Mouse (Mus musculus): ENCODE measurements around the gene Senp2. TPM values are rescaled to one million over a fixed set of nuclear protein-coding genes. Genes with fewer than 3 reads are reported as not detected.

The Senp2 gene
- total and polyA plus RNA-seq, 3 experiments = 15.6 to 111 (median 45.1) TPM

DNA sequence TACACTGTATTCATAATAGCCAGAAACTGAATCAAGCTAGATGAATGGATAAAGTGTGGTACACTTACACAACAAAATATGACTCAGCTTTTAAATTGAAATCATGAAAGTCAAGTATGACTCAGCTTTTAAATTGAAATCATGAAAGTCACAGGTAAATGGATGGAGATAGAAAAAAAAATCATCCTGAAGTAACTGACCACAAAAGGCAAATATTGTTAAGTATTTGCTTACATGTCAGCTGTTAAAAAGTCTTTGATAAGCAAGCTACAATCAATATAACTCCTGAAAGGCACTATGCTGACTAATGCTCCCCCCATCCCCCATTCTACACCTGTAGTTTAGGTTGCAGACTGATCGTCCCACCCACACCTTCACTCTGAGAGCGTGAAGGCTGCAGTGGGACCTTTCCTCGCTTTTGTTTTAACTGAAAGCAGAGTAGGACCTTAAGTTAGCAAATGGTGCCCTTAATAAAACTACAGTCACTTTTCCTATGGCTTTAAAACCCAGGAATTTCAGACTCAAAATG, 82.0 kb downstream of the Senp2 start:
- ATAC-seq (ENCODE audit: extremely low read depth, insufficient number of reproducible peaks, low FRiP score, poor library complexity, severe bottlenecking) = no peak
- DNase-seq (ENCODE audit: low spot score) = no peak
- Histone ChIP-seq H3K9me3 (replicated peaks) (no peaks in the 10 kb centered on the region), H3K4me1 (ENCODE audit: insufficient read depth, low read depth, low read length) (no peaks in the 10 kb centered on the region), H3K27me3 (ENCODE audit: insufficient read depth, low read length) (no peaks in the 10 kb centered on the region; the same call in 1 of the 2 replicates), H3K4me3 (ENCODE audit: low read depth, low read length) (no peak overlapping the region), H3K36me3 (replicated peaks) (no peaks in the 10 kb centered on the region)
- TF ChIP-seq GATA2 (IDR thresholded peaks at IDR 0.05; ENCODE audit: borderline replicate concordance, low read depth, low read length) = no peak
- no peak for TF ChIP-seq GATA1 (IDR thresholded peaks at IDR 0.05; ENCODE audit: borderline replicate concordance, low read length)
- no peak for TF ChIP-seq POLR2AphosphoS5 (IDR thresholded peaks at IDR 0.05; ENCODE audit: insufficient replicate concordance, low read depth, low read length)

DNA sequence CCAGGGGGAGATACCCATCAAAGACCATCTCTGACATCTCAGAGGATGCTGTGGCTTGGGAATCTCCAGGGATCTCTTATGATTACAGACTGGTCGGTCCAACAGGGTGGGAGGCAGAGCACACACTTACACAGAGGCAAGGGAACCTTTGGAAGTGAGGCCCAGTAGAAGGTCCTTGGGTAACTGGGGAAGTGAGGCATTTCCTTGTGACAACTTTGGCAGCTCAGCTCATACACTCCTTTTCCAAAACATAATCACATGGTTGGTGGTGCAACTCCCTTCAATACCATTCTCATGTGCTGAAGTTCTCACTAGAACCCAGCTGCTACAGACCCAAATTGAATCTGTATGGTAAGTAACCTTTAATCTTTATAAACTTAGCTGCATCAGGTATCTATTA, 86.5 kb downstream of the Senp2 start:
- Histone ChIP-seq H3K4me1 (ENCODE audit: insufficient read depth, low read depth, low read length) (no peaks in the 10 kb centered on the region), H3K9me3 (replicated peaks) (no peaks in the 10 kb centered on the region), H3K27me3 (ENCODE audit: insufficient read depth, low read length) (no peaks in the 10 kb centered on the region; the same call in none of the 2 replicates), H3K4me3 (ENCODE audit: low read depth, low read length) (no peak overlapping the region), H3K36me3 (replicated peaks) (no peaks in the 10 kb centered on the region)
- TF ChIP-seq GATA1 (IDR thresholded peaks at IDR 0.05; ENCODE audit: borderline replicate concordance, low read length) (no peak), CTCF (IDR thresholded peaks at IDR 0.05; ENCODE audit: low read depth, low read length) (no peak), TAL1 (conservative IDR thresholded peaks at IDR 0.05; ENCODE audit: low read depth, low read length) (no peak), GATA2 (IDR thresholded peaks at IDR 0.05; ENCODE audit: borderline replicate concordance, low read depth, low read length) (no peak), POLR2AphosphoS5 (IDR thresholded peaks at IDR 0.05; ENCODE audit: insufficient replicate concordance, low read depth, low read length) (no peak)
- DNase-seq (ENCODE audit: low spot score) = no peak
- ATAC-seq (ENCODE audit: extremely low read depth, insufficient number of reproducible peaks, low FRiP score, poor library complexity, severe bottlenecking) = no peak

DNA sequence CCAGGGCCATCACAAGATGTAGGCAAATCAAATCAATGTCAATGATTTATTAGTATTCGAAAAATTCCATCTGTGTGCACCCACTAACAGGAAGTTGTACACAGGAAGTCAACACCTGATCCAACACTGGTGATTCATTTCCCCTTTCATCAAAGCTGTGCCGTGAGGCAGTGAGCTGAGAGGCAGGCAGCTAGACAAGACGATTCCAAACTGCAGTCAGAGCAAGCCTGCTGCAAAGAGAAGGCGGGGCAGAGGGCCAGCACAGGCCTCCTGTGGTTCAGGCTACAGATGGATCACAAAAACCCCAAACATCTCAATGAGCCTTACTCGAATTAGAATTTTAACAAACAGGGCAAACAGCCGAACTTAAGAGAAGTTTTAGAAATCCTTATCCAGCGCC, 88.4 kb downstream of the Senp2 start:
- no peaks in the 10 kb centered on the region; the same call in none of the 2 replicates for H3K27me3 ChIP-seq (ENCODE audit: insufficient read depth, low read length)
- ATAC-seq (ENCODE audit: extremely low read depth, insufficient number of reproducible peaks, low FRiP score, poor library complexity, severe bottlenecking) (no peak), DNase-seq (ENCODE audit: low spot score) (no peak)
- H3K4me1 ChIP-seq (ENCODE audit: insufficient read depth, low read depth, low read length) = no peaks in the 10 kb centered on the region
- TF ChIP-seq CTCF (IDR thresholded peaks at IDR 0.05; ENCODE audit: low read depth, low read length) (no peak), GATA1 (IDR thresholded peaks at IDR 0.05; ENCODE audit: borderline replicate concordance, low read length) (no peak), GATA2 (IDR thresholded peaks at IDR 0.05; ENCODE audit: borderline replicate concordance, low read depth, low read length) (no peak), TAL1 (conservative IDR thresholded peaks at IDR 0.05; ENCODE audit: low read depth, low read length) (no peak), POLR2AphosphoS5 (IDR thresholded peaks at IDR 0.05; ENCODE audit: insufficient replicate concordance, low read depth, low read length) (no peak)
- H3K9me3 ChIP-seq (replicated peaks) = no peaks in the 10 kb centered on the region
- no peaks in the 10 kb centered on the region for H3K36me3 ChIP-seq (replicated peaks)
- H3K4me3 ChIP-seq (ENCODE audit: low read depth, low read length) = no peak overlapping the region

Other genes starting within 250 kb of the Senp2 start
- not detected in 2 replicates for gene Ehhadh, start 221.7 kb upstream of the Senp2 start, total RNA-seq (2014; fragmentation: Nextera tagmentation)
- 0.11 TPM in 1 of 2 replicates, not detected in the other for gene Ehhadh, start 221.7 kb upstream of the Senp2 start, total RNA-seq (2017)
- gene Ehhadh, start 221.7 kb upstream of the Senp2 start, polyA plus RNA-seq (2012) = 0.01 TPM in 1 of 2 replicates, not detected in the other
- gene Map3k13, start 215.1 kb upstream of the Senp2 start, total RNA-seq (2014; fragmentation: Nextera tagmentation) = 0.45 and 0.68 TPM in 2 replicates
- gene Map3k13, start 215.1 kb upstream of the Senp2 start, total RNA-seq (2017) = 0.12 and 0.16 TPM in 2 replicates
- 0.01 TPM in 2 replicates for gene Map3k13, start 215.1 kb upstream of the Senp2 start, polyA plus RNA-seq (2012)
- 7.4 and 9.0 TPM in 2 replicates for gene Tmem41a, start 61.9 kb upstream of the Senp2 start, total RNA-seq (2014; fragmentation: Nextera tagmentation)
- 3.7 and 3.8 TPM in 2 replicates for gene Tmem41a, start 61.9 kb upstream of the Senp2 start, total RNA-seq (2017)
- gene Tmem41a, start 61.9 kb upstream of the Senp2 start, polyA plus RNA-seq (2012) = 1.2 and 1.7 TPM in 2 replicates
- gene Liph, start 13.8 kb upstream of the Senp2 start, total RNA-seq (2014; fragmentation: Nextera tagmentation) = not detected in 2 replicates
- gene Liph, start 13.8 kb upstream of the Senp2 start, total RNA-seq (2017) = 0.11 TPM in 1 of 2 replicates, not detected in the other
- gene Liph, start 13.8 kb upstream of the Senp2 start, polyA plus RNA-seq (2012) = not detected in 2 replicates
- 1.1 and 1.3 TPM in 2 replicates for gene Igf2bp2, start 153.8 kb downstream of the Senp2 start, total RNA-seq (2014; fragmentation: Nextera tagmentation)
- 0.41 and 0.87 TPM in 2 replicates for gene Igf2bp2, start 153.8 kb downstream of the Senp2 start, total RNA-seq (2017)
- 0.12 and 0.24 TPM in 2 replicates for gene Igf2bp2, start 153.8 kb downstream of the Senp2 start, polyA plus RNA-seq (2012)

All from G1E (cell line).